Mouse (Mus musculus): ENCODE results near the gene Meis2.

DNA sequence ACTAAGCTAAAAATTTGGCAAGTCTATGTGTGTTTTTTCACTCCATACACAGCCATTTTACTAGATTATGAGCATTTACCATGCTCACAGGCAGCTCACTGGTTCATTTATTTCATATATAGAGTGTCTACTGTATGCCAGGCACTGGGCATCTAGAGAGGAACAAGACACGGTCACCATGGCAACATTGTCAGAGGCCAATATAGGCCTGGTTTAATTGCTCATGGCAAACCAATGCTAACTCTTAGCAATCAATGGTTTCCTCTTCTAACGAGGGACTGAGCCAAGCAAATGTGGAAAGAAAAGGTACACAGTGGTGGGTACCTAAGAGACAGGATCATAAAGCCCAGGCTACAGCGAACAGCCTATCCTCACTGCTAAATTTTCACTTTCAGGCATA lies 100.7 kb downstream of the Meis2 start:
- no peak for TF ChIP-seq CTCF (IDR thresholded peaks at IDR 0.05; ENCODE audit: borderline replicate concordance, extremely low read depth, insufficient read depth, insufficient read length)
- no peak for TF ChIP-seq POLR2A (IDR thresholded peaks at IDR 0.05; ENCODE audit: borderline replicate concordance, extremely low read depth, insufficient read depth, insufficient read length, poor library complexity, severe bottlenecking)
